Comparison of ENCODE assay signal across 28 mouse cellular contexts in the genomic region with DNA sequence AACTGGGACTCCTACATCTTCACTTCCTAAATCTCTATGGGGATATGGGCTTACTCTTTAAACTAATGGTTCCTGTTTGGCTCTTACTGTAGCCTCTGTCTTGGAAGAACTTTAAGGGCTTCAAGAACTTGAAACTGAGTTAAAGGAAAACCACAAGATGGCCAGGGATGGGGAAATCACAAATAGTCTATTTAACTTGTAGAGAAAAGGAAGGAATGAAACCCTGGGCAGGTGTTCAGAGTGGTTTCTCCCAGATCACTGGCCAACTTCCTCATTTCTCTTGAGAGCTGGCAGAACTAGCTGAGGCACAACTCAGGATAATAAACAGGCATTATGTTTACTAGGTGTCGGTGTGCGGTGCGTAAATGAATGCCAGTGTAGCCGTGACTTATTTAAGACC. TPM values are rescaled to one million over a fixed set of nuclear protein-coding genes. Genes with fewer than 3 reads are reported as not detected.
DNase-seq lines count a peak whose midpoint lies in the region; ATAC-seq and TF ChIP-seq lines count a peak whose summit lies in the region.
"Had no signal": no experiment of that assay in that cellular context is flagged by ENCODE, and none has a peak within 500 bp of the region (broad histone marks: within the 10 kb centered on the region; RNA-seq: fewer than 3 reads in every experiment).

No protein-coding gene starts in this region.

- H3K79me2 ChIP-seq in MEL (ENCODE audit: control insufficient read depth, insufficient read depth, low read length, poor library complexity): no peaks in the 10 kb centered on the region

- TF ChIP-seq RAD21 in MEL (IDR thresholded peaks at IDR 0.05; ENCODE audit: low read depth, low read length): no peak

- TF ChIP-seq CTCF in MEL (IDR thresholded peaks at IDR 0.05 in 2 of 3, conservative IDR thresholded peaks at IDR 0.05 in 1 of 3; ENCODE audit: control insufficient read depth in 1 of 3, insufficient read depth in 1 of 3, low read depth in 2 of 3, low read length in 3 of 3, poor library complexity in 1 of 3, severe bottlenecking in 1 of 3): no peak
- no peak for TF ChIP-seq CTCF in lung, embryonic 14.5 days (IDR thresholded peaks at IDR 0.05; ENCODE audit: low read depth)

- H3K9ac ChIP-seq in MEL (ENCODE audit: control insufficient read depth, low read depth, low read length, poor library complexity, severe bottlenecking): no peak overlapping the region
- H3K9ac ChIP-seq in lung, embryonic 14.5 days: no peak overlapping the region
- H3K9ac ChIP-seq: heart, embryonic 12.5 days; limb, embryonic 13.5 days; liver, embryonic 14.5 days; midbrain, embryonic 12.5 days; neural tube, embryonic 13.5 days had no signal

- no peak for TF ChIP-seq EP300 in MEL (IDR thresholded peaks at IDR 0.05; ENCODE audit: low read depth in 1 of 2, low read length in 2 of 2)

- DNase-seq in A20 (ENCODE audit: low read depth, low spot score) (peak; percentile 17), MEL (ENCODE audit: low read depth, low spot score) (peak; percentile 28)
- peak; percentile 13 for DNase-seq in lung, embryonic 14.5 days
- DNase-seq in lung, postnatal 36 days: peak; percentile 77
- DNase-seq in cerebellum, adult 11-12 months: no peak
- DNase-seq in cerebellum, adult 9-10 months: no peak
- DNase-seq in cerebellum, adult 8-10 months: no peak
- DNase-seq: adrenal gland, adult 8-10 months; cerebellum, adult 2 months; gastrocnemius, postnatal 10 days; heart, adult 18-20 months; heart, postnatal 10 days; retina, postnatal 1 day; right cerebral cortex, postnatal 25 days; thymus, postnatal 14 days had no signal

- no peak overlapping the region for H3K4me3 ChIP-seq in MEL (ENCODE audit: control insufficient read depth in 1 of 2, insufficient read depth in 1 of 2, low read depth in 2 of 2, low read length in 2 of 2)
- no peak overlapping the region for H3K4me3 ChIP-seq in lung, embryonic 14.5 days (ENCODE audit: low read depth, low read length)
- H3K4me3 ChIP-seq: forebrain, embryonic 10.5 days; heart, embryonic 12.5 days; limb, embryonic 13.5 days; midbrain, embryonic 12.5 days; neural tube, embryonic 13.5 days had no signal

- H3K9me3 ChIP-seq in MEL (replicated peaks; ENCODE audit: insufficient read depth, low read length): no peaks in the 10 kb centered on the region
- no peaks in the 10 kb centered on the region for H3K9me3 ChIP-seq in lung, embryonic 14.5 days (ENCODE audit: low read depth, low read length)
- H3K9me3 ChIP-seq: forebrain, embryonic 10.5 days; heart, embryonic 12.5 days; limb, embryonic 13.5 days; midbrain, embryonic 12.5 days; neural tube, embryonic 13.5 days had no signal

- no peak for TF ChIP-seq POLR2A in MEL (IDR thresholded peaks at IDR 0.05; ENCODE audit: control insufficient read depth in 1 of 2, insufficient read depth in 1 of 2, low read depth in 1 of 2, low read length in 2 of 2, poor library complexity in 1 of 2)

- H3K27me3 ChIP-seq in MEL (ENCODE audit: control insufficient read depth in 1 of 2, insufficient read depth in 2 of 2, low read length in 2 of 2): peaks cover 2% of the 10 kb centered on the region in 2 experiments; a peak in 2 of 4 replicates
- no peaks in the 10 kb centered on the region for H3K27me3 ChIP-seq in lung, embryonic 14.5 days (ENCODE audit: insufficient read depth, low read length)
- H3K27me3 ChIP-seq: heart, embryonic 12.5 days; midbrain, embryonic 12.5 days; neural tube, embryonic 13.5 days had no signal

- no peaks in the 10 kb centered on the region for H3K4me1 ChIP-seq in MEL (ENCODE audit: control insufficient read depth in 1 of 2, insufficient read depth in 2 of 2, low read length in 2 of 2)
- no peaks in the 10 kb centered on the region for H3K4me1 ChIP-seq in lung, embryonic 14.5 days (ENCODE audit: insufficient read depth)
- H3K4me1 ChIP-seq: limb, embryonic 13.5 days had no signal

- WGBS in lung, embryonic 14.5 days: 90% methylated on average over 4 of the region's 4 CpGs

- H3K36me3 ChIP-seq in MEL (ENCODE audit: control insufficient read depth in 1 of 2, insufficient read depth in 2 of 2, low read length in 2 of 2): no peaks in the 10 kb centered on the region
- H3K36me3 ChIP-seq in lung, embryonic 14.5 days (ENCODE audit: insufficient read depth): no peaks in the 10 kb centered on the region
- H3K36me3 ChIP-seq: forebrain, embryonic 10.5 days; heart, embryonic 12.5 days; limb, embryonic 13.5 days; midbrain, embryonic 12.5 days; neural tube, embryonic 13.5 days had no signal

- H3K4me2 ChIP-seq in lung, embryonic 14.5 days: no peak overlapping the region
- H3K4me2 ChIP-seq: heart, embryonic 12.5 days; limb, embryonic 13.5 days; midbrain, embryonic 12.5 days; neural tube, embryonic 13.5 days had no signal

- H3K27ac ChIP-seq in MEL (ENCODE audit: control insufficient read depth, low read depth, low read length): no peak overlapping the region
- no peak overlapping the region for H3K27ac ChIP-seq in lung, embryonic 14.5 days (ENCODE audit: low read depth)
- H3K27ac ChIP-seq: forebrain, embryonic 10.5 days; hindbrain, postnatal 0 days; kidney, postnatal 0 days; limb, embryonic 13.5 days; liver, embryonic 14.5 days; macrophage; midbrain, embryonic 12.5 days; neural tube, embryonic 13.5 days had no signal

- ATAC-seq in lung, embryonic 14.5 days (ENCODE audit: insufficient read depth): no peak
- no peak for ATAC-seq in inflammation-experienced regulatory T-cells, adult 6 months
- ATAC-seq: activated CD4-positive, CD25-positive, alpha-beta regulatory T cell, adult 4 months; forebrain, embryonic 16.5 days; hindbrain, postnatal 0 days; intestine, postnatal 0 days had no signal

TF ChIP-seq in MEL, 35 proteins besides CTCF, POLR2A, EP300 and RAD21:
- TF ChIP-seq GATA1 (IDR thresholded peaks at IDR 0.05; ENCODE audit: low read depth, low read length): no peak
- TF ChIP-seq NRF1 (IDR thresholded peaks at IDR 0.05; ENCODE audit: insufficient read depth, low read depth, low read length, poor library complexity, severe bottlenecking): no peak
- no peak for TF ChIP-seq MAZ (IDR thresholded peaks at IDR 0.05; ENCODE audit: low read depth, low read length)
- no peak for TF ChIP-seq CHD2 (IDR thresholded peaks at IDR 0.05; ENCODE audit: low read length)
- no peak for TF ChIP-seq E2F4 (IDR thresholded peaks at IDR 0.05; ENCODE audit: borderline replicate concordance, low read depth, low read length)

RNA-seq across cellular contexts. Expression of a gene that starts 17.5 kb away (rescaled TPM):
- not detected in 2 replicates for total RNA-seq in MEL (2012; rRNA removed)
- not detected for polyA plus RNA-seq in MEL (2012; ENCODE audit: insufficient read depth in 1 of 2, insufficient read length in 2 of 2, low read depth in 1 of 2, low replicate concordance in 2 of 2, missing spikeins in 1 of 2)
- polyA plus RNA-seq in lung, embryonic 14.5 days (2014; fragmentation: Nextera tagmentation; extraction: Ambion mirVana): 10.7 and 12.5 TPM in 2 replicates
- polyA plus RNA-seq in inflammation-experienced regulatory T-cells, adult 6 months (2017; shearing (Covaris generic)): under 1 TPM in 1 of 3 experiments, not detected in 2; 0.11 TPM
- polyA plus RNA-seq: activated CD4-positive, CD25-positive, alpha-beta regulatory T cell, adult 4 months had no signal

Comparison
In these comparisons a context has a peak if more than half of its experiments do, and no peak if none do; other contexts are left out.
1. DNase-seq: peak in A20 (single experiment), MEL (single experiment), lung, embryonic 14.5 days (single experiment) and lung, postnatal 36 days (single experiment); none in cerebellum, adult 11-12 months (single experiment), cerebellum, adult 9-10 months (single experiment) and cerebellum, adult 8-10 months (single experiment).
2. RNA of a gene that starts 17.5 kb away (polyA plus RNA-seq): 10.7 to 12.5 TPM in lung, embryonic 14.5 days; 0.11 TPM in inflammation-experienced regulatory T-cells, adult 6 months and not detected in MEL; every median in the first group is over 10 times any median in the second.